Mouse (Mus musculus): ENCODE data around the gene Glis2. TPM values are rescaled to one million over a fixed set of nuclear protein-coding genes. Genes with fewer than 3 reads are reported as not detected.

The Glis2 gene
- polyA plus RNA-seq, 1 experiment from 2014 or later = 17.7 TPM

GRCm38 (mm10) chr16:4606431-4607084, 12.0 kb downstream of the Glis2 start:
- Histone ChIP-seq H3K36me3 (peaks cover 15% of the 10 kb centered on the region), H3K4me2 (peak overlapping the region; percentile 25), H3K27ac (peak overlapping the region; percentile 75), H3K27me3 (no peaks in the 10 kb centered on the region), H3K9me3 (replicated peaks) (no peaks in the 10 kb centered on the region), H3K9ac (peak overlapping the region; percentile 18), H3K4me3 (no peak overlapping the region), H3K4me1 (replicated peaks) (peaks cover 70% of the 10 kb centered on the region)
- ATAC-seq (replicated peaks; ENCODE audit: insufficient number of reproducible peaks, insufficient read depth, low FRiP score, low read depth) = peak; percentile 20; the same call in 1 of the 2 replicates
- 19% methylated on average over 5 of the region's 5 CpGs for WGBS

- Histone ChIP-seq H3K27ac (peak overlapping the region; percentile 75), H3K9ac (no peak overlapping the region), H3K9me3 (replicated peaks) (no peaks in the 10 kb centered on the region), H3K4me1 (replicated peaks) (peaks cover 56% of the 10 kb centered on the region), H3K27me3 (no peaks in the 10 kb centered on the region), H3K4me2 (no peak overlapping the region), H3K36me3 (peaks cover 23% of the 10 kb centered on the region), H3K4me3 (no peak overlapping the region)
- 46% methylated on average over 9 of the region's 9 CpGs for WGBS
- no peak for ATAC-seq (replicated peaks; ENCODE audit: insufficient number of reproducible peaks, insufficient read depth, low FRiP score, low read depth)
Observed at GRCm38 (mm10) chr16:4607818-4608531, 13.5 kb downstream of the Glis2 start.

GRCm38 (mm10) chr16:4608532-4609059, 14.1 kb downstream of the Glis2 start:
- ATAC-seq (replicated peaks; ENCODE audit: insufficient number of reproducible peaks, insufficient read depth, low FRiP score, low read depth) = no peak
- Histone ChIP-seq H3K27me3 (no peaks in the 10 kb centered on the region), H3K9me3 (replicated peaks) (no peaks in the 10 kb centered on the region), H3K9ac (no peak overlapping the region), H3K4me2 (no peak overlapping the region), H3K4me1 (replicated peaks) (peaks cover 50% of the 10 kb centered on the region), H3K4me3 (no peak overlapping the region), H3K36me3 (peaks cover 29% of the 10 kb centered on the region), H3K27ac (no peak overlapping the region)
- WGBS = 78% methylated on average over 19 of the region's 19 CpGs

- Histone ChIP-seq H3K9ac (no peak overlapping the region), H3K9me3 (replicated peaks) (no peaks in the 10 kb centered on the region), H3K27me3 (no peaks in the 10 kb centered on the region), H3K4me3 (no peak overlapping the region), H3K36me3 (peaks cover 55% of the 10 kb centered on the region), H3K27ac (no peak overlapping the region), H3K4me1 (replicated peaks) (peaks cover 27% of the 10 kb centered on the region), H3K4me2 (no peak overlapping the region)
- no peak for ATAC-seq (replicated peaks; ENCODE audit: insufficient number of reproducible peaks, insufficient read depth, low FRiP score, low read depth)
- WGBS = 82% methylated on average over 5 of the region's 5 CpGs
Observed at GRCm38 (mm10) chr16:4611193-4611592, 16.7 kb downstream of the Glis2 start.

GRCm38 (mm10) chr16:4611676-4612075, 17.2 kb downstream of the Glis2 start:
- WGBS = 89% methylated on average over 7 of the region's 7 CpGs
- ATAC-seq (replicated peaks; ENCODE audit: insufficient number of reproducible peaks, insufficient read depth, low FRiP score, low read depth) = no peak
- Histone ChIP-seq H3K4me3 (no peak overlapping the region), H3K27me3 (no peaks in the 10 kb centered on the region), H3K27ac (no peak overlapping the region), H3K9ac (no peak overlapping the region), H3K9me3 (replicated peaks) (no peaks in the 10 kb centered on the region), H3K4me2 (no peak overlapping the region), H3K4me1 (replicated peaks) (peaks cover 22% of the 10 kb centered on the region), H3K36me3 (peaks cover 56% of the 10 kb centered on the region)

GRCm38 (mm10) chr16:4613736-4614135, 19.2 kb downstream of the Glis2 start:
- Histone ChIP-seq H3K9ac (no peak overlapping the region), H3K9me3 (replicated peaks) (no peaks in the 10 kb centered on the region), H3K27ac (no peak overlapping the region), H3K4me3 (no peak overlapping the region), H3K36me3 (peaks cover 62% of the 10 kb centered on the region), H3K4me1 (replicated peaks) (peaks cover 3% of the 10 kb centered on the region; the same call in 1 of the 2 replicates), H3K4me2 (no peak overlapping the region), H3K27me3 (no peaks in the 10 kb centered on the region)
- WGBS = 94% methylated on average over 9 of the region's 9 CpGs
- ATAC-seq (replicated peaks; ENCODE audit: insufficient number of reproducible peaks, insufficient read depth, low FRiP score, low read depth) = no peak

- 86% methylated on average over 3 of the region's 3 CpGs for WGBS
- H3K27ac ChIP-seq = no peak overlapping the region
- ATAC-seq (replicated peaks; ENCODE audit: insufficient number of reproducible peaks, insufficient read depth, low FRiP score, low read depth) = no peak; the same call in 1 of the 2 replicates
- H3K36me3 ChIP-seq = peaks cover 64% of the 10 kb centered on the region
- H3K4me3 ChIP-seq = no peak overlapping the region
- H3K4me1 ChIP-seq (replicated peaks) = peaks cover 4% of the 10 kb centered on the region
- H3K9me3 ChIP-seq (replicated peaks) = no peaks in the 10 kb centered on the region
- H3K9ac ChIP-seq = no peak overlapping the region
- no peaks in the 10 kb centered on the region for H3K27me3 ChIP-seq
- H3K4me2 ChIP-seq = no peak overlapping the region
Observed at GRCm38 (mm10) chr16:4614639-4615038, 20.1 kb downstream of the Glis2 start.

GRCm38 (mm10) chr16:4615297-4615696, 20.8 kb downstream of the Glis2 start:
- Histone ChIP-seq H3K27ac (0 out of 2 replicates have a peak overlapping the region, but pooled peaks have one; percentile 37), H3K4me3 (no peak overlapping the region), H3K9ac (no peak overlapping the region), H3K27me3 (no peaks in the 10 kb centered on the region), H3K4me2 (no peak overlapping the region), H3K9me3 (replicated peaks) (no peaks in the 10 kb centered on the region), H3K36me3 (peaks cover 58% of the 10 kb centered on the region), H3K4me1 (replicated peaks) (peaks cover 10% of the 10 kb centered on the region)
- WGBS = 96% methylated on average over 1 of the region's 1 CpGs
- no peak for ATAC-seq (replicated peaks; ENCODE audit: insufficient number of reproducible peaks, insufficient read depth, low FRiP score, low read depth)

- H3K4me1 ChIP-seq (replicated peaks) = peaks cover 15% of the 10 kb centered on the region
- H3K9me3 ChIP-seq (replicated peaks) = no peaks in the 10 kb centered on the region
- no peak overlapping the region for H3K27ac ChIP-seq
- ATAC-seq (replicated peaks; ENCODE audit: insufficient number of reproducible peaks, insufficient read depth, low FRiP score, low read depth) = no peak
- H3K9ac ChIP-seq = no peak overlapping the region
- H3K36me3 ChIP-seq = peaks cover 48% of the 10 kb centered on the region
- no peaks in the 10 kb centered on the region for H3K27me3 ChIP-seq
- H3K4me2 ChIP-seq = no peak overlapping the region
- H3K4me3 ChIP-seq = no peak overlapping the region
- WGBS = 79% methylated on average over 4 of the region's 4 CpGs
Observed at GRCm38 (mm10) chr16:4616829-4617228, 22.3 kb downstream of the Glis2 start.

- Histone ChIP-seq H3K9me3 (replicated peaks) (no peaks in the 10 kb centered on the region), H3K9ac (peak overlapping the region; percentile 75), H3K4me3 (peak overlapping the region; percentile 76), H3K27me3 (no peaks in the 10 kb centered on the region), H3K4me2 (peak overlapping the region; percentile 63), H3K36me3 (peaks cover under 1% of the 10 kb centered on the region; the same call in 1 of the 2 replicates), H3K4me1 (replicated peaks) (peaks cover 34% of the 10 kb centered on the region), H3K27ac (peak overlapping the region; percentile 86)
- no peak for ATAC-seq (replicated peaks; ENCODE audit: insufficient number of reproducible peaks, insufficient read depth, low FRiP score, low read depth)
- 16% methylated on average over 9 of the region's 9 CpGs for WGBS
Observed at GRCm38 (mm10) chr16:4624074-4624473, 29.6 kb downstream of the Glis2 start.

- H3K4me3 ChIP-seq = peak within 1 kb of the TSS; percentile 76
- peak within 1 kb of the TSS; percentile 75 for H3K9ac ChIP-seq
- no peaks in the 10 kb centered on the region for H3K9me3 ChIP-seq (replicated peaks)
- peak; percentile 90 for ATAC-seq (replicated peaks; ENCODE audit: insufficient number of reproducible peaks, insufficient read depth, low FRiP score, low read depth)
- H3K27me3 ChIP-seq = no peaks in the 10 kb centered on the region
- peak within 1 kb of the TSS; percentile 86 for H3K27ac ChIP-seq
- H3K4me1 ChIP-seq (replicated peaks) = peaks cover 33% of the 10 kb centered on the region
- 0% methylated on average over 56 of the region's 56 CpGs for WGBS
- peak within 1 kb of the TSS; percentile 63 for H3K4me2 ChIP-seq
- H3K36me3 ChIP-seq = no peaks in the 10 kb centered on the region
Observed at GRCm38 (mm10) chr16:4624481-4625110, 30.1 kb downstream of the Glis2 start, which contains the start of gene Pam16. TSS of gene Pam16 (minus strand) at chr16:4624988.
